Mouse (Mus musculus) heart, postnatal 14 days (tissue): ENCODE measurements around the gene Slc13a4. TPM values are rescaled to one million over a fixed set of nuclear protein-coding genes. Genes with fewer than 3 reads are reported as not detected.

ENCODE experiments used
- DNase-seq, 2 experiments: peaks; one replicate each; pipeline ENCODE4 v3.0.0; 2021 to 2022
- intact Hi-C: fragments of 180-260 bp; cut with DNase I; formaldehyde crosslinking; loops from one replicate; pipeline ENCODE4 v1.15.1; 2025
- total RNA-seq, 2 experiments: library from RNA; stranded (reverse); gene quantifications; 2 replicates each; pipeline ENCODE4 v1.2.3; 2021

Slc13a4 gene
- total RNA-seq, 2 experiments from 2014 or later: 0.17 to 0.33 TPM

GRCm38 (mm10) chr6:35307136-35307535 lies 795 bp downstream of the Slc13a4 start:
- no peak for DNase-seq
- intact Hi-C loops: no loop called here

DNA sequence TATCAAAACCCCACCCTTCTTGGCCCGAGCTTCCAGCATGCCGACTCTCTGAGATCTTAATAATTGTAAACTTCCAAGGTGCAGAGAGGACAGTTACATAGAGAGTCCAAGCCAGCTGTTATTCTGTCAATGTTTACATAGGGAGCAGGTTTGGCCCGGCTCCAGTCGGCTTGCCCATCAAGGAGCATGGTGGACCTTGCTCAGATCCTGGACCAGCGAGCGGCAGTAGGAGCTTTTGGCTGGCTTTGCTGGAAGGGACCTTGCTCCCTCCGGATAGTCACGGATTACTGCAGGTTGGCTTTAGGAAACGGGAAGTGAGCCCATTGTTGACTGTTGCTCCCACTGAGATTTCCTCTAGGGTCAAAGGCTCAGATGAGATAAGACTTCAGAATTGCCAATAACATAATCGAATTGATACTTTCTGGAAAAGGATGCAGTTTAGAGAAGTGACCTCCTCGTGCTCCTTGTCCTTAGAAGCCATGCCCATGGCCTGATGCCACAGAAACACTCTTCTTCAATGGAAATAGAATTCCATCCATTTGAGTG lies 4.5 kb downstream of the Slc13a4 start:
- intact Hi-C loops: no loop called here
- DNase-seq: no peak

DNA sequence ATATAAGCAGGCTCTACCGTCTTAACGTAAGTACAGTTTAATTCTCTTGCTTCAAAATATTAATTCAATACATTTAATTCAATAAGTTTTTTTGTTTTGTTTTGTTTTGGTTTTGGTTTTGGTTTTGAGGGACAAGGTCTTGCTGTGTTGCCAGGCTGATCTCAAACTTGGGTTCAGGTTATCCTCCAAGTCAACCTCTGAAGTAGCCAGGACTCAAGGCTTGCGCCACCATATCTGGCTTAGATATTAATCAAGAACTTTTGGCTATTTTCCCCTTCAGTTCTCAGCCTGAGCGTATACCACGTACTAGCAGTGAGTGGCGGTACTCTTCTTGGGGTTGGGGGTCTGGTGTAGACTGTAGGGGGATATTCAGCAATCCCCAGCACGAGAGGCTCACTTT lies 5.3 kb downstream of the Slc13a4 start:
- no peak for DNase-seq
- intact Hi-C loops: no loop called here

DNA sequence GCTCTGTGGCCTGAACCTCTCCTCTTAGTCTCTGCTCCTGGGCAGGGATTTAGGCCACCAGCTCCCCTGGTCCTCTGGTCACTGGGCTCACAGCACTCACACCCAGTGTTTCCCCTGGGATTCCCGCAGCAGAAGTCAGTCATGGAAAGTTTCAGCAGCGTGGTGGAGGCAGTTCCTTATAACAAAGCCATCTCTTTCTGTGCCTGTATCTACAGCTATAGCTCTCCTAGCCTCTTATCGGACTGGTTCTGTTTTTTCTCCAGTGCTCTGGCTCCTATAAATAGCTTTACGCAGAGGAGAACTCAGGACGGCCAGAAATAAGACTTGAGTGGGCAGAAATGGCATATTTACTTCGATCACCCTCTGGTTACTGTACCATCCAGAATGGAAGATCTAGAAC lies 9.6 kb downstream of the Slc13a4 start:
- no peak for DNase-seq
- intact Hi-C loops: loop anchor here (5.0 kb wide), 1 partner anchor 41 kb away; no protein-coding TSS in a partner anchor

- intact Hi-C loops: loop anchor here (5.0 kb wide), 1 partner anchor 40 kb away; no protein-coding TSS in a partner anchor
- no peak for DNase-seq
Observed at GRCm38 (mm10) chr6:35297516-35298227, 10.3 kb downstream of the Slc13a4 start.

- DNase-seq: peak; percentile 69 to 80
- intact Hi-C loops: loop anchor here (5.0 kb wide), 1 partner anchor 40 kb away; no protein-coding TSS in a partner anchor
Observed at GRCm38 (mm10) chr6:35297001-35297400, 10.9 kb downstream of the Slc13a4 start.

- DNase-seq: no peak
- intact Hi-C loops: loop anchor here (5.0 kb wide), 1 partner anchor 38 kb away; no protein-coding TSS in a partner anchor
Observed at GRCm38 (mm10) chr6:35294964-35295363, 13.0 kb downstream of the Slc13a4 start.

DNA sequence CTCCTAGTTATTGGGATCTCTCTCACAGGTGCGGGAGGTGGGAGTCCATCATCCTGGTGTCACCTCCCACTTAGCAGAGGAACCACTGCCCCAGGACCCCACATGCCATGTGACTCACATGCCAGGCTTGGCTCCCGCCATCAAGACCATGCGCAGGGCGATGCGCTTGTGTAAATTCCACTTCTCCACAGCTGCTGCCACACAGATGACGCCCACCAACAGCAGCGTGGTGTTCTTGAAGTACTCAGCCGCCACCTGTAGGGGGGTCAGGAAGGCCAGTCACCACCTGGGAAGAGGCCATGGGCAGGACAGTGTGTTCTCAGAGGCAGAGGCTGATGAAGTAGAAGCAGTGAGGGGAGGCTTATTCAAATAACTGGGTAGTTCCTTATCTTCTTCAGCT lies 18.3 kb downstream of the Slc13a4 start:
- DNase-seq: no peak
- intact Hi-C loops: no loop called here

DNA sequence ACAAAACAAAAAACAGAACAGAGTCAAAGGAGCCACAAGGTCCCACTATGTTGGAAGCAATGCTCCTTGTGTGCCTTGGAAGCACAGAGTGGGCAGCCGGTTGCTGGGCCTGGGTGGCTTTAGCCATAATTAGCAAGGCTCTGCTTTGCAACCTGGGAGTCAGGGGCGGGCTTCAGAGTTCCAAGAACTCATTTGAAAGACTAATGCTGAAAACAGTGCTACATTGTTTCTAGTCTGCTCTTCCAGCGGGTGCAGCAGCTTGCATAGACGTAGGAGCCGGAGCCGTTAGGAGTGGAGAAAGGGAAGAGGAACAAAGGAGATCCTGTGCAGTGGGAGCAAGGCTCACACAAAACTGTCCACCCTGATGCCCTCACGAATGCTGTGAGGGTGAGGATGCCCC lies 19.0 kb downstream of the Slc13a4 start:
- DNase-seq: no peak

GRCm38 (mm10) chr6:35288114-35288761 lies 19.7 kb downstream of the Slc13a4 start:
- peak; percentile 51 to 63 for DNase-seq
- intact Hi-C loops: no loop called here

More for the DNA sequence above, 19.0 kb downstream of the Slc13a4 start:
- intact Hi-C loops: no loop called here

DNA sequence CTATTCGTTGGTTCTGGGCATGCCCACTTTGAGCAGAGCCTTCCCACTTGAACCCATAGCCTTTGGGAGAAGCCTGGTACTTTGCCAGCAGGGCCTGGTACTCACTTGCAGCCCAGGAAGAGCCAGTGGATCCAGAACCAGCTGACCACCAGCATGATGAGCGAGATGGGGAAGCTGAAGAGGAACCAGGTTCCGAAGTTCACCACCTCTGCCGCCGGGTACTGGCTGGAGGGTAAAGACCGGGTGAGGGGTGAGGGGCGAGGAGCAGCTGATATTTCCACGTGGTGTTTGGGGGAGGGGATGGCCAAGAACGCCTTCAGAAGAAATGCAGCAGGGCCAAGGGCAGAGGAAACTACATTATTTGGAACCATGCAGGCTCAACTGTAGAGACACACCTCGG lies 28.6 kb downstream of the Slc13a4 start:
- intact Hi-C loops: no loop called here
- DNase-seq: no peak

- no peak for DNase-seq
- intact Hi-C loops: no loop called here
Observed at GRCm38 (mm10) chr6:35277903-35278587, 29.9 kb downstream of the Slc13a4 start.

GRCm38 (mm10) chr6:35273391-35274082 lies 34.4 kb downstream of the Slc13a4 start:
- no peak for DNase-seq
- intact Hi-C loops: no loop called here

- intact Hi-C loops: no loop called here
- DNase-seq: no peak
Observed at GRCm38 (mm10) chr6:35271868-35272765, 35.8 kb downstream of the Slc13a4 start.

GRCm38 (mm10) chr6:35271094-35271855 lies 36.7 kb downstream of the Slc13a4 start:
- intact Hi-C loops: no loop called here
- no peak for DNase-seq

GRCm38 (mm10) chr6:35269643-35270042 lies 38.3 kb downstream of the Slc13a4 start:
- intact Hi-C loops: no loop called here
- no peak for DNase-seq

DNA sequence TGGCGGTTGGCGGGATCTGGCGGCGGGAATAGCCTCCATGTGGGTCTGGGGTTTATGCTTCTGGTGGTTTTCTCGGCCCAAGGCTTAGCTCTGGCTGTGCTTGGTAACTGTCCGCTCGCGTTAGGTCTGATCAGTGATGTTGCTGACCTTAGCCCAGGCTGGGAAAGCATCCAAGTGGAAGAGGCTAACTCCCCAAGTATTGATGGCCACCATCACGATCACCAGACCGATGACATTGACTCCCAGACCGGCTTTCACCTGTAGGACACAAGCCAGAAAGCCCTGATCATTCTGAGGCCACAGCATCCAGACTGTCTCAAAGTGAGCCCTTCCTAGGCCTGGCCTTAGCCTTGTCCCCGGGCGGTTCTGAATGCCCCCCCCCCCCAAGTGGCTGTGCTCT lies 39.2 kb downstream of the Slc13a4 start:
- intact Hi-C loops: no loop called here
- no peak for DNase-seq

DNA sequence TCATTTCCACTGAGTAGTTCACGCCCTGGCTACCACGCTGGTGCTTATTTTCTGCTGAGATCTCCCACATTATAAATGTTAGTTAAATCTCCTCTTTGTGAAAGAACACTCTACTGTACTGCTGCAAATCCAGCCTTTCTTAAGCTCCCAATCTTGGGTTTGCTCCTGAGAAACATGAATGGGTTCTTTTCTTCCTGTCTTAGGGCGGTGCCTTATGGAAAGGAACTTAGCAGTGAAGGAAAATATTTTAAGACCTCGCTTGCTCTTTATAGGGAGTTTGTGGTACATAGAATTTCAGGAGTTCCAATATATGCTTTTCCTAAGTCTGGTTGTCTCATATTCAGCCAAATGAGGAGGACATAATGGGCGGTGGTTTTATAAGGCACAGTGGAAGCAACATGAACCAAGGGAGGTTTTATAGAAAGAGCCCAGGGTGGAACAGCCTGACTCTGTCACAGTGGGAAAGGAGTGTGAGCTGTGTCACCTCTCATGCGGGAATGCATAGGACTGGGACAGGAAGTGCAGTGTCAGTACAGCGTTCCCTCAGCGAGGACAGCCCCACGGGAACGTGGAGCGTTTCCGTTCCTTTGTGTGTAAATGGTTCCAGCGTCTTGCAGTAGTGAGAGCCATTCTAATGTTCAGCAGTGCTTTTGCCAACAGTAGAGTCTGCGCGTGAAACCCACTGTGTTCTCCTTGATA lies 42.2 kb downstream of the Slc13a4 start:
- intact Hi-C loops: no loop called here
- DNase-seq: no peak
